Mouse (Mus musculus): ENCODE measurements around the gene Gm773.
"Not testable (repeated sequence)": the region's sequence is repeated elsewhere in the genome, so short reads cannot be mapped to it uniquely, and the experiment has no call there.

Gm773 gene

DNA sequence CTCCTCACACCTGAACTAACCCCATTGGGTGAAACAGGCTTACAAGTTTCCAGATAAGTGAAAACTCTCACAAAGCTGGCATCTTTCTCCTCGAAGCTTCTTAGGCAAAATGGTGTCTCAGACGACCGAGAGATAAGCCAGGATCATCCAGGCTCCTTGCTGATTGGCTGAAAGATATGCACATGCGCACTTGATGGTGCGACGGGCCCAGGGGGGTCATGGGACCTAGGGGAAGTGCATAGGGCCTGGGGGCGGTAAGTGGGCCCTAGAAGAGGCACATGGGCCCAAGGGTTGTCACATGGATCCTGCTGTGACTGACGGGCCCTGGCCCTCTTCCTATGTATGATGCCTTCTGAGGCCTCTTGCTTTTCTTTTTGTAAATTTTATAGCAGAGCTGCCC lies at the start of gene Gm773:
Gene Gm773 (minus strand): TSS at position 111 of the 400 bp plus-strand sequence.
- no peak for DNase-seq (ENCODE audit: low spot score in 2 of 2)

DNA sequence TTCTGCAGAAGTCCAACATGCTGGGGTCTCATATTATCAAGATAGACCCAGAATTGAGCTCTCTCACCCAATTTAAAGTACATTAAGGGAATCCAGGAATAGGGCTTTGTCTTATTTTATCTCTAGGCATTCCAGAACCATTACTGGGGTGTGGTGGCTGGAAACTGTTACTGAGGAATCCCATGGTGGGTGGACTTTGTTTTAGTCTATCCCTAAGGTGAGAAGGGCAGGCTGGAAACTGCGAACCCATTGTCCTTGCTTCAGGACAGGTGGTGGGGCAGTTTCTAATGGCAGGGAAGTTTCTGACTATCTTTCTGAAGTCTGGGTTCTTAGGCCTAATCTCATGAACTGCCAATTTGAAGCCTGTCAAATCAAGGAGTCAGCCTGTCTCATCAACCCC lies 26.2 kb downstream of the Gm773 start:
- DNase-seq (ENCODE audit: low spot score in 2 of 2), result not testable (repeated sequence)

DNA sequence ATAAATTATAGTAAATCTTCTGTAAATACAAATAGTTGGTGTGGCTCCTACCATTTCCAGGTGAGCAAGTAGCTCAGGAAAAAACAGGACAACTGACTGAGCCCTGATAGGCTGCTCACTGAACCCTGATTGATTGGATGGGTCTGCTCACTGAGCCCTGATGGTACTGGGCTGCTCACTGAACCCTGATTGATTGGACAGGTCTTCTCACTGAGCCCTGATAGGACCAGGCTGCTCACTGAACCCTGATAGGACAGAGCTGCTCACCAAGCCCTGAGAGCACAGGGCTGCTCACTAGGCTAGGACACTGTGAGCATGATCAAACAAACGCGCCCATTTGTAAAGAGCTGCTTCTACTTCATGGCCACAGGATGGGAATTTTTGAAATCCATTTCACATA lies 61.3 kb downstream of the Gm773 start:
- DNase-seq (ENCODE audit: low spot score in 2 of 2), result no peak
